Mouse (Mus musculus): ENCODE measurements around the gene Nfkbie. TPM values are rescaled to one million over a fixed set of nuclear protein-coding genes. Genes with fewer than 3 reads are reported as not detected.

The Nfkbie gene
- polyA plus RNA-seq, 1 experiment from 2014 or later: 3.5 TPM

DNA sequence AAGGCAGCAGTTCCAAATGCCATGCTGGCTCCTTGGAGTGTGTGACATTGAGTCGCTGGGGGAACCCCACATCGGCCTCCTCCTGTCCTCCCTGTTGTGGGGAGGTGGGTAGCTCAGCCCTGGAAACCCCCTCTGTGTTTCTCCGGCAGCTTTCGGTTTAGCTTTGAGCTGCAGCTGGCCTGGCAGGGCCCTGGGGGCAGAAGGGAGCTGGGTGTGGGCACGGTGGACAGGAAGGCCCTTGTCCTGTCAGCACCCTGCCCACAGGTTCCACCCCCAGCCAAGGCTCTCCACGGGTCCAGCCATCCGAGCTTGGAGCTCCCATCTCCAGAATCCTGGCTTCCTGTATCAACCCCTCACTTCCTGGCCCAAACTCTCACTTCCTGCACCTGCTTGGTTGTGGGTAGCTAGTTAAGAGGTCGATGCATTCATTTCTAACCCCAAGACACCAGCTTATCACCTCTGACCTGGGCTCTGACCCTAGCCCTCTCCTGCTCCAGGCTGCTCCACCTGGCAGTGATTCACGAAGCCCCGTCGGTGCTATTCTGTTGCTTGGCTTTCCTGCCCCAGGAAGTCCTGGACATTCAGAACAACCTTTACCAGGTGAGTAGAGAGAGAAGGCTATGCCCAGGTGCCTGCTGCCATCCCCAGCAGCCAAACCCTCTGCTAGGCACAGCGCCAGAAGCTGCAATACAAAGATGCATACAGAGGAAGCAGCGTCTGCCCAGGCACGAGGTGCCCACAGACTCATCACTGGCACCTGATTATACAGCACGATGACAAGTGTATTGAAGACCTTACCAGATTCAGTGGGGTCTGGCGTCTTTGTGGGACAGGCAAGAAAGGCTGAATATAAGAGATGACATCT is 2.7 kb downstream of the Nfkbie start:
- H3K4me2 ChIP-seq (ENCODE audit: low read depth, low read length): no peak overlapping the region
- no peak overlapping the region; the same call in 1 of the 2 replicates for H3K9ac ChIP-seq (replicated peaks; ENCODE audit: low read length)
- no peak overlapping the region for H3K27ac ChIP-seq (replicated peaks; ENCODE audit: low read depth, low read length)
- H3K4me3 ChIP-seq (ENCODE audit: low read depth, low read length): no peak overlapping the region
- 61% methylated on average over 16 of the region's 16 CpGs for WGBS
- H3K4me1 ChIP-seq (ENCODE audit: control insufficient read depth, insufficient read depth, low read length): peaks cover 5% of the 10 kb centered on the region; the same call in 1 of the 2 replicates
- ATAC-seq (replicated peaks; ENCODE audit: insufficient number of reproducible peaks, low FRiP score, low TSS enrichment, low read depth) (no peak), DNase-seq (ENCODE audit: low spot score) (no peak)
- H3K9me3 ChIP-seq (replicated peaks; ENCODE audit: control insufficient read depth, low read length): no peaks in the 10 kb centered on the region
- H3K36me3 ChIP-seq (replicated peaks; ENCODE audit: control insufficient read depth, insufficient read depth, low read depth, low read length): no peaks in the 10 kb centered on the region
- 0 out of 2 replicates have a peak, but pooled peaks cover 2% of the 10 kb centered on the region for H3K27me3 ChIP-seq (ENCODE audit: control insufficient read depth, insufficient read depth, low read length)

DNA sequence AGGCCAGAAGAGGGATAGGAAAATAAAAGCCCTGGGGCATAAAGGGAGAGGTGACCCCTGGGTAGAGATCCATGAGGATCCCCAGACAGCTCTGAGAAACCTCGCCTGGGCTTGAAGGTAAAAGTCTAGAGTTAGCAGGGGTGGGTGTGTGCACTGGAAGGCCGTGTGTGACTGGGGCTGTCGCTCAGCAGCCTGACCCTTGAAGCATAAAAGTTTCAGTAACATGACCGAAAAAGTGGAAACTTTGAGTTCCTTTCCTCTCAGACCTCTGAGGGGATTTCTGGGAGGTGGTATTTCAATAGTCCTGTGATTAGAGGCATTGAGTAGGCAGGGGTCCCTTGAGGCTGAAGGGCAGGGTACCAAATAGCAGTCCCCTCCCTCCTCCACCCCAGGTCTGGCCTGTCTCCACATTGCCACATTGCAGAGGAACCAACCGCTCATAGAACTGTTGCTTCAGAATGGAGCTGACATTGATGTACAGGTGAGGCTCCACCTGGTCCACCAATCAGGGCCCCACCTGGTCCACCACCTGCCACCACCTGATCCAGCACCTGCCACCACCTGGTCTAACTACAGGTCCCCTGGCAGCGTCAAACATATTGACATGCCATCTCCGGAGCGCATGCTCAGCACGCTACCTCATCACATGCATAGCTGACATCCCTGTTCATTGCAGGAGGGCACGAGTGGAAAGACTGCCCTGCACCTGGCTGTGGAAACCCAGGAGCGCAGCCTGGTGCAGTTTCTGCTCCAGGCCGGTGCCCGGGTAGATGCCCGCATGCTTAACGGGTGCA is 4.4 kb downstream of the Nfkbie start:
- DNase-seq (ENCODE audit: low spot score) (no peak), ATAC-seq (replicated peaks; ENCODE audit: insufficient number of reproducible peaks, low FRiP score, low TSS enrichment, low read depth) (no peak)
- Histone ChIP-seq H3K4me1 (ENCODE audit: control insufficient read depth, insufficient read depth, low read length) (peaks cover 7% of the 10 kb centered on the region), H3K27ac (replicated peaks; ENCODE audit: low read depth, low read length) (no peak overlapping the region), H3K9me3 (replicated peaks; ENCODE audit: control insufficient read depth, low read length) (no peaks in the 10 kb centered on the region), H3K27me3 (ENCODE audit: control insufficient read depth, insufficient read depth, low read length) (0 out of 2 replicates have a peak, but pooled peaks cover 2% of the 10 kb centered on the region), H3K9ac (replicated peaks; ENCODE audit: low read length) (no peak overlapping the region), H3K36me3 (replicated peaks; ENCODE audit: control insufficient read depth, insufficient read depth, low read depth, low read length) (no peaks in the 10 kb centered on the region), H3K4me2 (ENCODE audit: low read depth, low read length) (no peak overlapping the region), H3K4me3 (ENCODE audit: low read depth, low read length) (no peak overlapping the region)
- 87% methylated on average over 15 of the region's 15 CpGs for WGBS

DNA sequence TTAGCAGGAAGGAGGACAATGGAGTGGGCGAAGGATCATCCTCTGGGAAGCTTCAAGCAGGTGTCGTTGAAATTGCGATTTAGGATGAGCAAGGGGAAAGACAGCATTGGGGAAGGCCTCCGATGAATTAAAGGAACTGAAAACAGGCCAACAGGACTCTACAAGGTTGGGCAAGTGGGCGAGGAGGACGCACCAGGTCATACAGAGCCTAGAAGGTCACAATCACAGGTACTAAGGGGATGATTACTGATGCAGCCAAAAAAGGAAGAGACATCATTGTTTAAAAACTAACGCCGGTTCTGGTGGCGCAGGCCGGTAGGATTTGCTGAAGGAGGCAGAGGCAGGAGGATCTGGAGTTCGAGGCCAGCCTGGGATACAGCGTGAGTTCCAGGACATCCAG is 7.7 kb downstream of the Nfkbie start:
- DNase-seq (ENCODE audit: low spot score) (no peak), ATAC-seq (replicated peaks; ENCODE audit: insufficient number of reproducible peaks, low FRiP score, low TSS enrichment, low read depth) (no peak)
- peaks cover 5% of the 10 kb centered on the region for H3K36me3 ChIP-seq (replicated peaks; ENCODE audit: control insufficient read depth, insufficient read depth, low read depth, low read length)
- peak overlapping the region; percentile 78; the same call in 1 of the 2 replicates for H3K27ac ChIP-seq (replicated peaks; ENCODE audit: low read depth, low read length)
- no peaks in the 10 kb centered on the region for H3K9me3 ChIP-seq (replicated peaks; ENCODE audit: control insufficient read depth, low read length)
- H3K4me1 ChIP-seq (ENCODE audit: control insufficient read depth, insufficient read depth, low read length): peaks cover 7% of the 10 kb centered on the region; the same call in 1 of the 2 replicates
- H3K4me3 ChIP-seq (ENCODE audit: low read depth, low read length): no peak overlapping the region; the same call in 1 of the 2 replicates
- H3K9ac ChIP-seq (replicated peaks; ENCODE audit: low read length): no peak overlapping the region
- WGBS: 78% methylated on average over 12 of the region's 12 CpGs
- H3K27me3 ChIP-seq (ENCODE audit: control insufficient read depth, insufficient read depth, low read length): no peaks in the 10 kb centered on the region
- peak overlapping the region; percentile 93; the same call in 1 of the 2 replicates for H3K4me2 ChIP-seq (ENCODE audit: low read depth, low read length)

DNA sequence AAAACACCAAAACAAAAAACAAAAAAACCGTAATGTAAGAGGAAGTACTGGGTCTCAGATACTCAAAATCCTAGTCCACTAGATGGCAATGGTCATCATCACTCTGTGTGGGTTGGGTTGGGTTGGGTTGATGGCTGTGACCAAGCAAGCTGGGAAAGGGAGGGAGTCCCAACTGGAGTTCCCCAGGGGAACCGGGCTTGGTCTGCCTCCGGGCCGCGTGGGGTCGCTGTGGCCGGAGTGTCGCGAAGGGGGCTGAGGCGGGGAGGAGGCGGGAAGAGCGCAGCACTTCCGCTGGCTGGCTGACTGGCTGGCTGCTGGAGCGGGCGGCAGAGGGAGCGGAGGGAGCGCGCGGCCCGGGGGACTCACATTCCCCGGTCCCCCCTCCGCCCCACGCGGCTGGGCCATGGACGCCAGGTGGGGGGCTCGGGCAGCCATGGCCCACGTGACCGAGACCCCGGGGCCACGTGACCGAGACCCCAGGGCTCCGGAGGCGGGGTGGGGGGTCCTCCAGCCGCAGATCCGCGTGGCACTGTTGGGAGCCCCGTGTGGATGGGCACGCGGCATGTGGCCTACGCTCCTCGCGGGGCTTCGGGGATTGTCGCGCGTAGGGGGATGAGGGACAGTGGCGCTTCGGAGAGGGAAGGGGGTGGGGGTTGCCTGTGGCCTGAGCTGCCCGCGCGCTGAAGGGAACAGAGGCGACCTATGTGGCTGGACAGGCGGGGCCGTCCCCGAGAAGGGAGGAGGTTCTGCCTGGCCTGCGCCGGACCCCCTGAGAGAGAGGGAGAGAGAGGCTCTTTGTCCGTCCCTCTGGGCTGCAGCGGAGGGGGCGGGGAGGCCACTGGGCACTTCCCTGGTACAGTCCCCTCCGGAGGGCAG is 8.4 kb downstream of the Nfkbie start, which contains the start of gene Slc35b2:
Slc35b2 (plus strand) TSS at position 220 of the 876 bp plus-strand sequence.
- ATAC-seq (replicated peaks; ENCODE audit: insufficient number of reproducible peaks, low FRiP score, low TSS enrichment, low read depth) (peak; percentile 69), DNase-seq (ENCODE audit: low spot score) (peak; percentile 92)
- no peaks in the 10 kb centered on the region for H3K9me3 ChIP-seq (replicated peaks; ENCODE audit: control insufficient read depth, low read length)
- H3K27ac ChIP-seq (replicated peaks; ENCODE audit: low read depth, low read length): peak within 1 kb of the TSS; percentile 78
- H3K4me2 ChIP-seq (ENCODE audit: low read depth, low read length): peak within 1 kb of the TSS; percentile 93
- H3K9ac ChIP-seq (replicated peaks; ENCODE audit: low read length): peak within 1 kb of the TSS; percentile 91
- WGBS: 1% methylated on average over 48 of the region's 61 CpGs
- peak within 1 kb of the TSS; percentile 78 for H3K4me3 ChIP-seq (ENCODE audit: low read depth, low read length)
- peaks cover 7% of the 10 kb centered on the region for H3K4me1 ChIP-seq (ENCODE audit: control insufficient read depth, insufficient read depth, low read length)
- H3K27me3 ChIP-seq (ENCODE audit: control insufficient read depth, insufficient read depth, low read length): no peaks in the 10 kb centered on the region
- peaks cover 6% of the 10 kb centered on the region for H3K36me3 ChIP-seq (replicated peaks; ENCODE audit: control insufficient read depth, insufficient read depth, low read depth, low read length)

DNA sequence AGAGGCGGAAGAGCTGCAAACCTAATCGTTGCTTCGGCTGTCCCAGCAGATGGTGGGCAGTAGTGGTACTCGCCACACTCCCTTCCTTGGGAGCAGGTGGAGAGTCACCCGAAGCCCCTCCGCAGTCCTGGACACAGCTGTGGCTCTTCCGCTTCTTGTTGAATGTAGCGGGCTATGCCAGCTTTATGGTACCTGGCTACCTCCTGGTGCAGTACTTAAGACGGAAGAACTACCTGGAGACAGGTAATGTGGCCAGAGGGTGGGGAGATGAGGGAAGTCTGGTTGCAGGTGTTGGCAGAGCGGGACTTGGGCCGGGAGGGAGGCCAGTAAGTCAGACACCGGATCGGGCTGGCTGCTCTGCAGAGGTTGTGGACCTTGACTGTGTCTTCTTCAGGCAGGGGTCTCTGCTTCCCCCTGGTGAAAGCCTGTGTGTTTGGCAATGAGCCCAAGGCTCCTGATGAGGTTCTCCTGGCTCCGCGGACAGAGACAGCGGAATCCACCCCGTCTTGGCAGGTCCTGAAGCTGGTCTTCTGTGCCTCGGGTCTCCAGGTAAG is 9.1 kb downstream of the Nfkbie start:
- Histone ChIP-seq H3K4me2 (ENCODE audit: low read depth, low read length) (peak overlapping the region; percentile 93), H3K36me3 (replicated peaks; ENCODE audit: control insufficient read depth, insufficient read depth, low read depth, low read length) (peaks cover 13% of the 10 kb centered on the region), H3K4me1 (ENCODE audit: control insufficient read depth, insufficient read depth, low read length) (peaks cover 7% of the 10 kb centered on the region), H3K9ac (replicated peaks; ENCODE audit: low read length) (peak overlapping the region; percentile 91), H3K27ac (replicated peaks; ENCODE audit: low read depth, low read length) (peak overlapping the region; percentile 78), H3K9me3 (replicated peaks; ENCODE audit: control insufficient read depth, low read length) (no peaks in the 10 kb centered on the region), H3K27me3 (ENCODE audit: control insufficient read depth, insufficient read depth, low read length) (no peaks in the 10 kb centered on the region), H3K4me3 (ENCODE audit: low read depth, low read length) (peak overlapping the region; percentile 78)
- 10% methylated on average over 17 of the region's 18 CpGs for WGBS
- ATAC-seq (replicated peaks; ENCODE audit: insufficient number of reproducible peaks, low FRiP score, low TSS enrichment, low read depth) (no peak; the same call in 1 of the 2 replicates), DNase-seq (ENCODE audit: low spot score) (no peak)

- Histone ChIP-seq H3K4me2 (ENCODE audit: low read depth, low read length) (peak overlapping the region; percentile 93), H3K27me3 (ENCODE audit: control insufficient read depth, insufficient read depth, low read length) (no peaks in the 10 kb centered on the region), H3K9ac (replicated peaks; ENCODE audit: low read length) (peak overlapping the region; percentile 91), H3K4me1 (ENCODE audit: control insufficient read depth, insufficient read depth, low read length) (peaks cover 7% of the 10 kb centered on the region), H3K4me3 (ENCODE audit: low read depth, low read length) (peak overlapping the region; percentile 78), H3K27ac (replicated peaks; ENCODE audit: low read depth, low read length) (no peak overlapping the region), H3K9me3 (replicated peaks; ENCODE audit: control insufficient read depth, low read length) (no peaks in the 10 kb centered on the region), H3K36me3 (replicated peaks; ENCODE audit: control insufficient read depth, insufficient read depth, low read depth, low read length) (peaks cover 18% of the 10 kb centered on the region)
- ATAC-seq (replicated peaks; ENCODE audit: insufficient number of reproducible peaks, low FRiP score, low TSS enrichment, low read depth) (no peak), DNase-seq (ENCODE audit: low spot score) (no peak)
- 94% methylated on average over 11 of the region's 11 CpGs for WGBS
Measured at GRCm38 (mm10) chr17:45565103-45565502, 9.6 kb downstream of the Nfkbie start.

GRCm38 (mm10) chr17:45566031-45566359 is 10.5 kb downstream of the Nfkbie start:
- no peak for DNase-seq (ENCODE audit: low spot score)
- 72% methylated on average over 1 of the region's 1 CpGs for WGBS
- no peak for ATAC-seq (replicated peaks; ENCODE audit: insufficient number of reproducible peaks, low FRiP score, low TSS enrichment, low read depth)
- Histone ChIP-seq H3K4me3 (ENCODE audit: low read depth, low read length) (no peak overlapping the region), H3K27ac (replicated peaks; ENCODE audit: low read depth, low read length) (no peak overlapping the region), H3K4me1 (ENCODE audit: control insufficient read depth, insufficient read depth, low read length) (peaks cover 7% of the 10 kb centered on the region), H3K9me3 (replicated peaks; ENCODE audit: control insufficient read depth, low read length) (no peaks in the 10 kb centered on the region), H3K27me3 (ENCODE audit: control insufficient read depth, insufficient read depth, low read length) (no peaks in the 10 kb centered on the region), H3K4me2 (ENCODE audit: low read depth, low read length) (no peak overlapping the region), H3K9ac (replicated peaks; ENCODE audit: low read length) (no peak overlapping the region), H3K36me3 (replicated peaks; ENCODE audit: control insufficient read depth, insufficient read depth, low read depth, low read length) (peaks cover 26% of the 10 kb centered on the region)
